Mouse (Mus musculus): Measurements from ENCODE around the gene Creb5.

DNA sequence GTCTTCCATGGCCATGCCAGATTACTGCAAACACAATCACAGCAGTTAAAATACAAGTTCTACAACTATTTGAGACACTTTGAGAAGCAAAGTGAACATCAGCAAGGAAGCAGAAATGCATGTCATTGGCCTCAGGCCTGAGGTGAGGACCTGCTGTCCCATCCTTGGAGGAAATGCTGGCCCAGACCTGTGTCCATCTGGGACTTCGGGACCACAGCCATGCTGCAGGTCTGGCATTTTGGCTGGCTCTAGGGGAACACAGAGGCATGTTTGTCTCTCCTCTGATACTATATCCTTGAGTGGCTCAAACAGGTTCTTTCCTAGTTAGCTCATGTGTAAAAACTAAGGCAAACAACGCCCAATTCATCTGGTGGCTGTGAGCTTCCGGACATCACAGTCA is 27.2 kb upstream of the Creb5 start:
- TF ChIP-seq CTCF (IDR thresholded peaks at IDR 0.05; ENCODE audit: borderline replicate concordance, insufficient read depth, low read length) (no peak), POLR2A (IDR thresholded peaks at IDR 0.05; ENCODE audit: low read depth, low read length) (no peak)
